Mouse (Mus musculus) midbrain, embryonic 13.5 days (tissue): Measurements from ENCODE around the gene Sestd1. TPM values are rescaled to one million over a fixed set of nuclear protein-coding genes. Genes with fewer than 3 reads are reported as not detected.
A peak's percentile ranks its signal among the peaks of the same experiment; 100 is the strongest.

Source experiments
- ATAC-seq: fragments of 200-750 bp; cut with Nextera tagmentation; 2 replicates; pipeline ENCODE4 v1.8.0; 2017; ENCODE audit warnings: mild to moderate bottlenecking, moderate TSS enrichment, moderate library complexity
- H3K27ac ChIP-seq: fragments of 300-500 bp; sonication (generic); 2 replicates; pipeline ENCODE4 v1.5.1; 2015; ENCODE audit warnings: inconsistent platforms, mild to moderate bottlenecking, moderate library complexity
- H3K27me3 ChIP-seq: fragments of 300-500 bp; sonication (generic); 2 replicates; pipeline ENCODE4 v1.6.1; 2015; ENCODE audit warnings: mild to moderate bottlenecking, inconsistent platforms
- H3K36me3 ChIP-seq: fragments of 300-500 bp; sonication (generic); 2 replicates; pipeline ENCODE4 v1.6.1; 2015; ENCODE audit warnings: mild to moderate bottlenecking, inconsistent platforms
- H3K4me1 ChIP-seq: fragments of 300-500 bp; sonication (generic); replicated peaks from 2 replicates; pipeline ENCODE4 v1.6.1; 2015; ENCODE audit warnings: inconsistent platforms
- H3K4me2 ChIP-seq: fragments of 300-500 bp; sonication (generic); replicated peaks from 2 replicates; pipeline ENCODE4 v1.6.1; 2015; ENCODE audit warnings: moderate library complexity, mild to moderate bottlenecking, inconsistent platforms
- H3K4me3 ChIP-seq: fragments of 300-500 bp; sonication (generic); replicated peaks from 2 replicates; pipeline ENCODE4 v1.5.1; 2015; ENCODE audit warnings: mild to moderate bottlenecking, inconsistent platforms
- H3K9ac ChIP-seq: fragments of 300-500 bp; sonication (generic); replicated peaks from 2 replicates; pipeline ENCODE4 v1.6.1; 2015; ENCODE audit warnings: mild to moderate bottlenecking, inconsistent platforms
- H3K9me3 ChIP-seq: fragments of 300-500 bp; sonication (generic); 2 replicates; pipeline ENCODE4 v1.6.1; 2016; ENCODE audit warnings: mild to moderate bottlenecking, inconsistent platforms
- WGBS: fragments of 180-500 bp; shearing (Covaris S2); methylation state at CpG from one replicate; pipeline ENCODE4 v1.1.7; 2015; 5-methylcytosine and 5-hydroxymethylcytosine counted together
- polyA plus RNA-seq: library from polyadenylated mRNA; unstranded; fragments of >200 nt; fragmentation: Nextera tagmentation; extraction: Ambion mirVana; gene quantifications from 2 replicates; pipeline ENCODE4 v1.2.1, GENCODE M21; 2015

Gene Sestd1
- polyA plus RNA-seq, 1 experiment from 2014 or later: 28.2 TPM

- Histone ChIP-seq H3K4me2 (peak overlapping the region; percentile 62), H3K4me3 (peak overlapping the region; percentile 37), H3K27ac (0 out of 2 replicates have a peak overlapping the region, but pooled peaks have one; percentile 30), H3K36me3 (no peaks in the 10 kb centered on the region), H3K4me1 (peaks cover 36% of the 10 kb centered on the region), H3K9ac (peak overlapping the region; percentile 51), H3K9me3 (no peaks in the 10 kb centered on the region), H3K27me3 (peaks cover 11% of the 10 kb centered on the region; the same call in 1 of the 2 replicates)
- peak; percentile 53 for ATAC-seq
- 2% methylated on average over 21 of the region's 21 CpGs for WGBS
These were observed 110.3 kb downstream of the Sestd1 start for GRCm38 (mm10) chr2:77169916-77170632.

GRCm38 (mm10) chr2:77169218-77169617 lies 111.2 kb downstream of the Sestd1 start:
- Histone ChIP-seq H3K9ac (no peak overlapping the region), H3K27ac (no peak overlapping the region), H3K4me3 (no peak overlapping the region), H3K36me3 (no peaks in the 10 kb centered on the region), H3K4me1 (peaks cover 36% of the 10 kb centered on the region), H3K4me2 (no peak overlapping the region), H3K27me3 (peaks cover 11% of the 10 kb centered on the region; the same call in 1 of the 2 replicates), H3K9me3 (no peaks in the 10 kb centered on the region)
- WGBS: 77% methylated on average over 4 of the region's 4 CpGs
- no peak for ATAC-seq

GRCm38 (mm10) chr2:77168781-77169180 lies 111.6 kb downstream of the Sestd1 start:
- 87% methylated on average over 7 of the region's 7 CpGs for WGBS
- Histone ChIP-seq H3K9me3 (no peaks in the 10 kb centered on the region), H3K4me3 (no peak overlapping the region), H3K4me1 (peaks cover 33% of the 10 kb centered on the region), H3K9ac (no peak overlapping the region), H3K27ac (no peak overlapping the region), H3K4me2 (no peak overlapping the region), H3K27me3 (peaks cover 11% of the 10 kb centered on the region; the same call in 1 of the 2 replicates), H3K36me3 (no peaks in the 10 kb centered on the region)
- ATAC-seq: no peak

- no peak overlapping the region for H3K4me2 ChIP-seq
- no peak for ATAC-seq
- no peak overlapping the region for H3K4me3 ChIP-seq
- H3K27ac ChIP-seq: no peak overlapping the region
- no peak overlapping the region for H3K9ac ChIP-seq
- H3K4me1 ChIP-seq: peaks cover 28% of the 10 kb centered on the region
- no peaks in the 10 kb centered on the region for H3K36me3 ChIP-seq
- peaks cover 11% of the 10 kb centered on the region; the same call in 1 of the 2 replicates for H3K27me3 ChIP-seq
- no peaks in the 10 kb centered on the region for H3K9me3 ChIP-seq
- 90% methylated on average over 13 of the region's 13 CpGs for WGBS
These were observed 112.2 kb downstream of the Sestd1 start for GRCm38 (mm10) chr2:77168081-77168685.

- no peak overlapping the region for H3K4me3 ChIP-seq
- no peak overlapping the region for H3K9ac ChIP-seq
- no peak for ATAC-seq
- H3K4me2 ChIP-seq: no peak overlapping the region
- H3K4me1 ChIP-seq: peaks cover 17% of the 10 kb centered on the region
- H3K27me3 ChIP-seq: peaks cover 11% of the 10 kb centered on the region; the same call in 1 of the 2 replicates
- H3K27ac ChIP-seq: no peak overlapping the region
- no peaks in the 10 kb centered on the region for H3K36me3 ChIP-seq
- WGBS: 80% methylated on average over 4 of the region's 4 CpGs
- no peaks in the 10 kb centered on the region for H3K9me3 ChIP-seq
These were observed 114.0 kb downstream of the Sestd1 start for GRCm38 (mm10) chr2:77166366-77166765.

- Histone ChIP-seq H3K4me3 (no peak overlapping the region), H3K4me1 (no peaks in the 10 kb centered on the region), H3K27me3 (peaks cover 11% of the 10 kb centered on the region; the same call in 1 of the 2 replicates), H3K9ac (no peak overlapping the region), H3K9me3 (no peaks in the 10 kb centered on the region), H3K4me2 (no peak overlapping the region), H3K36me3 (no peaks in the 10 kb centered on the region), H3K27ac (no peak overlapping the region)
- ATAC-seq: no peak
- WGBS: 84% methylated on average over 3 of the region's 3 CpGs
These were observed 115.7 kb downstream of the Sestd1 start for GRCm38 (mm10) chr2:77164662-77165061.

GRCm38 (mm10) chr2:77163381-77163780 lies 117.0 kb downstream of the Sestd1 start:
- H3K4me3 ChIP-seq: no peak overlapping the region
- 87% methylated on average over 3 of the region's 3 CpGs for WGBS
- ATAC-seq: no peak

GRCm38 (mm10) chr2:77162135-77162534 lies 118.3 kb downstream of the Sestd1 start:
- Histone ChIP-seq H3K4me1 (no peaks in the 10 kb centered on the region), H3K27me3 (no peaks in the 10 kb centered on the region), H3K4me2 (no peak overlapping the region), H3K27ac (no peak overlapping the region), H3K9ac (no peak overlapping the region), H3K9me3 (no peaks in the 10 kb centered on the region), H3K4me3 (no peak overlapping the region), H3K36me3 (no peaks in the 10 kb centered on the region)
- ATAC-seq: no peak
- 89% methylated on average over 3 of the region's 3 CpGs for WGBS

More at GRCm38 (mm10) chr2:77163381-77163780, 117.0 kb downstream of the Sestd1 start:
- no peak overlapping the region for H3K27ac ChIP-seq
- no peak overlapping the region for H3K4me2 ChIP-seq
- H3K27me3 ChIP-seq: 0 out of 2 replicates have a peak, but pooled peaks cover 4% of the 10 kb centered on the region
- no peaks in the 10 kb centered on the region for H3K4me1 ChIP-seq
- no peak overlapping the region for H3K9ac ChIP-seq
- H3K9me3 ChIP-seq: no peaks in the 10 kb centered on the region
- H3K36me3 ChIP-seq: no peaks in the 10 kb centered on the region

- no peak overlapping the region for H3K9ac ChIP-seq
- no peaks in the 10 kb centered on the region for H3K9me3 ChIP-seq
- no peaks in the 10 kb centered on the region for H3K27me3 ChIP-seq
- H3K4me2 ChIP-seq: no peak overlapping the region
- ATAC-seq: no peak
- no peak overlapping the region for H3K27ac ChIP-seq
- no peaks in the 10 kb centered on the region for H3K36me3 ChIP-seq
- 88% methylated on average over 4 of the region's 4 CpGs for WGBS
- H3K4me1 ChIP-seq: no peaks in the 10 kb centered on the region
- no peak overlapping the region for H3K4me3 ChIP-seq
These were observed 122.8 kb downstream of the Sestd1 start for GRCm38 (mm10) chr2:77157546-77157945.

GRCm38 (mm10) chr2:77154080-77154479 lies 126.3 kb downstream of the Sestd1 start:
- Histone ChIP-seq H3K4me3 (no peak overlapping the region), H3K4me2 (no peak overlapping the region), H3K27ac (no peak overlapping the region), H3K4me1 (peaks cover 7% of the 10 kb centered on the region), H3K36me3 (no peaks in the 10 kb centered on the region), H3K9me3 (no peaks in the 10 kb centered on the region), H3K27me3 (no peaks in the 10 kb centered on the region), H3K9ac (no peak overlapping the region)
- no peak for ATAC-seq
- 40% methylated on average over 4 of the region's 4 CpGs for WGBS

GRCm38 (mm10) chr2:77151255-77151654 lies 129.1 kb downstream of the Sestd1 start:
- ATAC-seq: no peak
- Histone ChIP-seq H3K36me3 (no peaks in the 10 kb centered on the region), H3K27ac (no peak overlapping the region), H3K9ac (no peak overlapping the region), H3K4me3 (no peak overlapping the region), H3K4me2 (no peak overlapping the region), H3K27me3 (no peaks in the 10 kb centered on the region), H3K9me3 (no peaks in the 10 kb centered on the region), H3K4me1 (peaks cover 15% of the 10 kb centered on the region)
- 84% methylated on average over 8 of the region's 8 CpGs for WGBS

GRCm38 (mm10) chr2:77149576-77149975 lies 130.8 kb downstream of the Sestd1 start:
- Histone ChIP-seq H3K27ac (no peak overlapping the region), H3K4me3 (no peak overlapping the region), H3K36me3 (no peaks in the 10 kb centered on the region), H3K9me3 (no peaks in the 10 kb centered on the region), H3K27me3 (no peaks in the 10 kb centered on the region), H3K4me1 (peaks cover 15% of the 10 kb centered on the region), H3K4me2 (no peak overlapping the region), H3K9ac (no peak overlapping the region)
- WGBS: 59% methylated on average over 2 of the region's 2 CpGs
- 0 out of 2 replicates have a peak, but pooled peaks have one; percentile 40 for ATAC-seq
